Mouse (Mus musculus) brain, embryonic 14.5 days (tissue): ENCODE results near the gene Larp7.

Source experiments
- CTCF ChIP-seq: fragments of 200-500 bp; IDR thresholded peaks from 2 replicates; pipeline ENCODE4 v1.5.1; 2012; ENCODE audit warnings: inconsistent platforms, mild to moderate bottlenecking, moderate library complexity, borderline replicate concordance; ENCODE audit not compliant: insufficient read depth, insufficient read length; ENCODE audit errors: extremely low read depth
- POLR2A ChIP-seq: fragments of 200-500 bp; IDR thresholded peaks from 2 replicates; pipeline ENCODE4 v1.6.1; 2012; ENCODE audit warnings: mild to moderate bottlenecking, inconsistent platforms, borderline replicate concordance; ENCODE audit not compliant: poor library complexity, insufficient read depth, insufficient read length, severe bottlenecking; ENCODE audit errors: extremely low read depth

- TF ChIP-seq POLR2A (no peak), CTCF (no peak)
Measured at GRCm38 (mm10) chr3:127544610-127545121, 8.5 kb downstream of the Larp7 start.
